Mouse (Mus musculus): ENCODE results near the gene Phc1. TPM values are rescaled to one million over a fixed set of nuclear protein-coding genes. Genes with fewer than 3 reads are reported as not detected.

Gene Phc1
- polyA plus RNA-seq, 1 experiment from 2014 or later: 36.1 TPM

DNA sequence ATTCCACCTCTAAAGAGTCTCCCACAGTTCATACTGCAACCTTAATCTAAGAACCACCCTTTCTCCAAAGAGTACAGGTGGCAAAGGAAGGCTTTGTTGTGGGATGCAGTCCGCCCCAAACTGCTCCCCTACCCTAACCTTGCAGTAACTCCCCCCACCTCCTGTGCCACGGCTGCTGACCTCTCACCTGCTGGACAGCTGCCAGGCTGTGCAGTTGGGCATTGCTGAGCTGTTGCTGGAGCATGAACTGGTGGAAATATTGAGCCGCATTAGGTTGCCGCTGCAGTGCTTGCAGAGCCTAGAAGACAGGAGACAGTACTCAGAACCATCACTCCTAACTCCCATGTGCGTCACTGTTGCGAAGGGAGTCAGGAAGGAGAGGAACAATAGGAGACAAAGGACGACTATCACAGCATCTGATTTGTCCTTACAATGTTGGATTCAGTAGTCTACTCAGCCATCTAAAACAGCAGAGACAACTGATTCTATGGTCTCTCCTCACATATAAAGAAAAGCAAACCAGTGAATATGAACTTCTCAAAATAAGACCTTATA lies 5.5 kb downstream of the Phc1 start:
- no peak overlapping the region for H3K4me3 ChIP-seq
- H3K36me3 ChIP-seq: peaks cover 64% of the 10 kb centered on the region
- no peak overlapping the region for H3K4me2 ChIP-seq (replicated peaks)
- no peak for ATAC-seq (ENCODE audit: low FRiP score, low read depth)
- 83% methylated on average over 7 of the region's 7 CpGs for WGBS
- H3K27me3 ChIP-seq: no peaks in the 10 kb centered on the region
- no peaks in the 10 kb centered on the region for H3K9me3 ChIP-seq
- H3K27ac ChIP-seq (replicated peaks): no peak overlapping the region
- H3K9ac ChIP-seq (replicated peaks): no peak overlapping the region
- peaks cover 15% of the 10 kb centered on the region for H3K4me1 ChIP-seq

DNA sequence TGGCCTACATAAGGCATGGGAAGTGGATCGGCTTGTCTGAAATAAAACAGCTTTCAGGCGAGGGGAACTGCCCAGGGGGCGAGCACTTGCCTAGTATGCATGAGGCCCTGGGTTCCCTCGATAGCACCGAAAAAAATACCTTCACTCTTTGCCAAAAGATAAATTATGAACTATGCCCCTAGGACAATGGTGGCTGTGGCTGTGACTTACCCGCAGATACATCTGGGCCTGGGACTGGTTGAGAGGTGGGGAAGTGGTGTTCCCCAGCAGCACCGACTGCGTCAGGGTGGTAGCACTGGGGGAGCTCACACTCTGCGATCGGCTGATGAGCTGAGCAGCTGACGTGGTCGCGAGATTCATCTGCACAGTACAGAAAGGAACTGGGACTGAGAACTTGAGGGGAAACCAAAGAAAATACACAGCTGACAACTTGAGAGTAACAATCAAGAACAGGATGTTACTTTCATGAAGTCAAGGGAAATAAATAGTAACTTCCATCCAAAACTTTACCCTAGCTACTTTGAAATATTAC lies 7.2 kb downstream of the Phc1 start:
- ATAC-seq (ENCODE audit: low FRiP score, low read depth): no peak
- H3K4me2 ChIP-seq (replicated peaks): no peak overlapping the region
- H3K36me3 ChIP-seq: peaks cover 81% of the 10 kb centered on the region
- peaks cover 9% of the 10 kb centered on the region for H3K4me1 ChIP-seq
- H3K9ac ChIP-seq (replicated peaks): no peak overlapping the region
- no peak overlapping the region for H3K4me3 ChIP-seq
- 92% methylated on average over 13 of the region's 13 CpGs for WGBS
- no peaks in the 10 kb centered on the region for H3K9me3 ChIP-seq
- H3K27ac ChIP-seq (replicated peaks): no peak overlapping the region
- no peaks in the 10 kb centered on the region for H3K27me3 ChIP-seq

DNA sequence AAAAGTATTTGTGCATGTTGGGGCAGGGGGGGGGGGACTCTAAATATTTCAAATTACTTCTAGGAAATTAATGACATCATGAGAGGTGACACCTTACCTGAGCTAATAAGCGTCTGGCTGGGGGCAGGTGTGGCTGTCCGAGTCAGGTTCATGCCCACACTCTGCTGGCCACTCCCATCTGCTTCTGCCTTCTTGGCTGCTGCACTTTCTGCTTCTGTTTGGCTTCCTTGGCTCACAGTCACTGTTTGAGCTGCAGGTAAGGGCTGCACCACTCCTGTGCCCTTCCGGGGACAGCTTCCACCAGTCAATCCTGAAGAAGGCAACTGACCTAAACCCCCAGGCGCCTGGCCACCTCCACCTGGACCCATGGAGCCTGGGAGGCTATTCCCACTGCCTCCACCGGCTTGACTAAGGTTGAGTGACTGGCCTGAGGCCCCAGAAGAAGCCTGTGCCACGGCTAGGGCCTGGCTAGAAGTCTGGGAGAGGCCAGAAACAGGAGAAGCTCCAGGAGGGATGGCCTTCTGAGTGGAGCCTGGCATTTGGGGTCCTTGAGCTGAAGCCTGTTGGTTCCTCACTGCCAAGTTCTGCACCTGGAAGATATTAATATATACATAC lies 14.9 kb downstream of the Phc1 start:
- Histone ChIP-seq H3K4me2 (replicated peaks) (no peak overlapping the region), H3K4me1 (no peaks in the 10 kb centered on the region), H3K36me3 (peaks cover 80% of the 10 kb centered on the region), H3K27me3 (no peaks in the 10 kb centered on the region), H3K9ac (replicated peaks) (no peak overlapping the region), H3K27ac (replicated peaks) (no peak overlapping the region), H3K9me3 (no peaks in the 10 kb centered on the region), H3K4me3 (no peak overlapping the region)
- WGBS: 93% methylated on average over 6 of the region's 6 CpGs
- no peak for ATAC-seq (ENCODE audit: low FRiP score, low read depth)

DNA sequence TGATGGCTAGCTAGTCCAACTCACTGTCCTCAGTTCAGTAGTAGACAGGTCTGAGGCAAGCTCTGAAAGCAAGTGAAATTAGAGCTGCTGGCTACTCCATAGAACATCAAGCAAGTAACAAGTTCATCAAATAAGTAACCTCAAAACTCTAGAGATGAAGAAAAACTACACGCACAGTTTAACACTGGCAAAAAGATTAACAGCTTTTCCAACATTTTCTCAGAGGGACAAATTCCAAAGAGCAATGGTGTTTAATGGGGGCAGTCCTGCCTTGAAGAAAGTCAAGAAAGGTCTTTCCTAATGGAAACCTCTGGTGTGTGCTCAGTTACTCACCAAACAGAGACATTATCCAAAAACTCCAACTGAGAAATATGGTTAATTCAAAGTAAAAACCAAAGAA lies 21.6 kb downstream of the Phc1 start:
- Histone ChIP-seq H3K4me2 (replicated peaks) (no peak overlapping the region), H3K27ac (replicated peaks) (no peak overlapping the region), H3K27me3 (no peaks in the 10 kb centered on the region), H3K9ac (replicated peaks) (no peak overlapping the region), H3K9me3 (no peaks in the 10 kb centered on the region), H3K4me3 (no peak overlapping the region), H3K36me3 (peaks cover 97% of the 10 kb centered on the region), H3K4me1 (no peaks in the 10 kb centered on the region)
- WGBS: 97% methylated on average over 1 of the region's 1 CpGs
- no peak for ATAC-seq (ENCODE audit: low FRiP score, low read depth)

DNA sequence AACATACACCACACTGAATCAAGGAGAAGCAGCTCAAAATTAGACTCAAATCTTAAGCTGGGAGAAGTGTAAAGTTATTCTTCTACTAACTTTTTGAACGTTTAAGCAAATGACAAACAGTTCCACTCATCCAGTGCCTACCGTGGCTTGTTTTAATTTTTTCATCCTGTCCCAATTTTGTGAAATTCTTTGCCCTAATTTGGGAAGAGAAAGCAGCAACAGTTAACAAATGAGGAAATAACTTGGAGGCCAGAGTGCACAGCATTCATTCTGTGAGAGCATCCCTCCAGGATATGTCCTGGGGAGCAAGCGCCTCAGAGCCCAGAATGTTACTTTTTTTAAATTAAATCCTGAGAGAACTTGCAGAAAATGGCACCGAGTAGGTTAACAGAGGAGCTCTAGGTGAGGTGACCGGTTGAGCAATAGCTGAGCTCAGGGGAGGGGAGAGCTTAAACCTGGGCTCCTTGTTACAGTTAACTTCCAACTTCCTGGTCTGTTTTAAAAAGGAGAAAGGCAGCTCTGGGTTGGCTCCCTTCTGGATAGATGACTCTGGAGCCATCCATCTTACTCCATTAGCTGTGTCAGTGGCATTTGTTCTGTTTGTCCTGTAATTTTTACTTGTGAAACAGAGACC lies 30.1 kb downstream of the Phc1 start:
- Histone ChIP-seq H3K36me3 (peaks cover 27% of the 10 kb centered on the region), H3K9me3 (no peaks in the 10 kb centered on the region), H3K9ac (replicated peaks) (no peak overlapping the region), H3K4me1 (peaks cover 17% of the 10 kb centered on the region), H3K27me3 (no peaks in the 10 kb centered on the region), H3K4me2 (replicated peaks) (peak overlapping the region; percentile 82), H3K4me3 (peak overlapping the region; percentile 73; the same call in 1 of the 2 replicates), H3K27ac (replicated peaks) (no peak overlapping the region)
- ATAC-seq (ENCODE audit: low FRiP score, low read depth): no peak
- 81% methylated on average over 5 of the region's 5 CpGs for WGBS

DNA sequence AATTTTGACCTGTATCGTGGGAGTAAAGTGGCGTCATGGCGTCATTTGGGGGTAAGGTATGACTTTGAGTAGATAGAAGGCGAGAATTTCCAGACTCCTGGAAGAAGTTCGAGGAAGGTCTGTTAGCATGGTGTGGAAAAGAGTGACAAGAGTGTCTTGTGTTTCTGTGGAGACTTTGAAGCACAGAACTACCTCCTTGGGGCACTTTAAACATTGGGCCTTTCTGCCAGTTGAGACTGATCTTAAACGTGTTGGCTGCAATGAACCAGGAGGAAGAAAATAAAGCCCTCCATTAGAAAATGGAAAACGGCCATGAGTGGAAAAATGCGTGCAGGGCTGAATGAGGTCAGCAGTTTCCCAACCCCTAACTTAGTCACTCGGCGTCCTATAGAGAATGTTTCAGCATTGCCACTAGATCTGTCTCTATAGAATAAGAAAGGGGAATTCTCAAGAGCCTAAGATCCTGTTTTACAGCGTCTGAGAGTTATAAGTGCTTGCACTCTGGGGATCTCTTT lies 30.9 kb downstream of the Phc1 start:
- Histone ChIP-seq H3K27me3 (no peaks in the 10 kb centered on the region), H3K9ac (replicated peaks) (peak overlapping the region; percentile 88), H3K4me3 (peak overlapping the region; percentile 73), H3K36me3 (peaks cover 19% of the 10 kb centered on the region), H3K27ac (replicated peaks) (no peak overlapping the region), H3K4me2 (replicated peaks) (peak overlapping the region; percentile 82), H3K4me1 (peaks cover 17% of the 10 kb centered on the region), H3K9me3 (no peaks in the 10 kb centered on the region)
- ATAC-seq (ENCODE audit: low FRiP score, low read depth): no peak
- WGBS: 15% methylated on average over 11 of the region's 11 CpGs

DNA sequence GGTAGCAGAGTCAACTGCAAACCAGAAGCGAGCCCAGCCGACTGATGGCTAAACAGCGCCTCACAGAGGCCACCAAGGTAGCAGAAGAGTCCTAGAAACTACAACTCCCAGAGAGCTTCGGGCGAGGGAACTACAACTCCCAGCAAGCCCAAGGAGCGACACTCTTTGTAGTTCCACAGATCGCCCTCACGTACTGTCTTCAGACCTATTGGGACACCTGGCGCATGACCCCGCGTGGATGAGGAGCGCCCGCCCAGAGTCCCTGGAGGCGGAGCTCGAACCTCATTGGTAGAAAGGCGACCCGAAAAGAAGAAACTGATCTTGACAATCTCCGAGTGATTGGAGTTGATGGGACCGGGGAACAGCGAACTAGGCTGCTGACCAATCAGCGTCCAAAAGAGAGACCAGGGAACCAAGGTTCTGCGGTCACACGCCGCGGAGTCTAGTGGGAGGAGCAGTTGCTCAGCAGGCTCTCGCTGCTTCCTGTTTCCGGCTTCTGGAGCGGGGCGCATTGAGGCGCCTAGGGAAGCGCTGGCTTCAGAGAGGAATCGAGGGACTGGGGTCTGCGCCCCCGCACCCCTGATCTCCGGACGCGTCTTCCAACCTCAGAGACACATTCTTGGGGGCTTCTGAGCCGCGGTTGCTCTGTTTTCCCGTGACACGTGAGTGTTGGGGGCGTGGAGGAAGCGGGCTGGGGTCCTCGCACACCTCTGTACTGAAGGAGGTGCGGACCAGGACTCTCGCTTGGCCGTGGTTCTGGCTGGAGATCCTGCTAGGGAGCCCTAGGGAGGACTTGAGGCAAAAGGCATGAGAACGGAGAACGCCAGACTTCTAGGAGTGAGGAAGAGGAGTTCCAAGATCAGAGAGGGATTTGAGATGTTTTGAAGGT lies 31.6 kb downstream of the Phc1 start, which contains the start of gene M6pr:
Gene M6pr (plus strand): TSS at position 216 of the 889 bp plus-strand sequence.
- Histone ChIP-seq H3K4me1 (peaks cover 17% of the 10 kb centered on the region), H3K4me3 (peak within 1 kb of the TSS; percentile 73), H3K9me3 (no peaks in the 10 kb centered on the region), H3K36me3 (peaks cover 12% of the 10 kb centered on the region), H3K27me3 (no peaks in the 10 kb centered on the region), H3K9ac (replicated peaks) (peak within 1 kb of the TSS; percentile 88), H3K4me2 (replicated peaks) (peak within 1 kb of the TSS; percentile 82), H3K27ac (replicated peaks) (peak within 1 kb of the TSS; percentile 69)
- WGBS: under 1% methylated on average over 49 of the region's 49 CpGs
- peak; percentile 99 for ATAC-seq (ENCODE audit: low FRiP score, low read depth)

DNA sequence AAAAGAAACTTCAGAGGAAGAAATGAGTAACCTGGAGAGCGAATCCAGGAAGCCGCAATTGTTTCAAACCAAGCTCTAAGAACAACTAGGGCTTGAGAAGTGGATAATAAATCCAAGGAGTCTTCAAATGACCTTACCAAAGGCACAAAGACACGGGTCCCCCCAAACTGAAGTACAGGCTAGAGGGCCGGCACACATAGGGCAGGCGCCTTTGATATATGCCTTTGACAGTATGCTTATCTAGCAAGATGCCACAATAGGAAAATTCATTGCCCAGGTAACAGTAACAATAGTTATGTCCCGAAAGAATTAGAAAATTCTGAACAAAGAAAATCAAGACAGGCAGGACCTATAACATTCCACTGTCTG lies 32.2 kb downstream of the Phc1 start:
- Histone ChIP-seq H3K36me3 (peaks cover 6% of the 10 kb centered on the region; the same call in 1 of the 2 replicates), H3K4me3 (peak overlapping the region; percentile 73), H3K27me3 (no peaks in the 10 kb centered on the region), H3K4me1 (peaks cover 17% of the 10 kb centered on the region), H3K4me2 (replicated peaks) (0 out of 2 replicates have a peak overlapping the region, but pooled peaks have one; percentile 82), H3K9ac (replicated peaks) (no peak overlapping the region), H3K27ac (replicated peaks) (no peak overlapping the region), H3K9me3 (no peaks in the 10 kb centered on the region)
- ATAC-seq (ENCODE audit: low FRiP score, low read depth): no peak
- WGBS: 64% methylated on average over 6 of the region's 6 CpGs

DNA sequence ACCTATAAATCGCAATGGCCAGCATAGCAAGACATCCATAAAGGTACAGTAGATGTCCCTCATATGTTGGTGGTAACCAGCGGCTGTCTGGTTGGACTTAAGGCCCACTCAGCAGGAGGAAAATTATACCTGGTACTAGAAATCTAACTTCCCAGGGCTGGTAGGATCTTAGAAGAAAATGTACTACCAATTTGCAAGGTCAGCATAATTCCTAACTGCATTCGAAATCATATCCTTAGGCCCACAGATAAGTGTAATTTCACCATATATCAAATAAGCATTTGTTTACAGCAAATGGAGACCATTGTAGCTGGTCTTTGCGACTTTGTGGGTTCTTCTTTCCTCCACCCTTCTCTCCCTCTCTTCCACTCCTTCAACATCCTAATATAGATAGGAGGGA lies 33.7 kb downstream of the Phc1 start:
- Histone ChIP-seq H3K27ac (replicated peaks) (no peak overlapping the region), H3K9ac (replicated peaks) (no peak overlapping the region), H3K4me2 (replicated peaks) (no peak overlapping the region), H3K9me3 (no peaks in the 10 kb centered on the region), H3K36me3 (no peaks in the 10 kb centered on the region), H3K4me3 (no peak overlapping the region), H3K4me1 (peaks cover 17% of the 10 kb centered on the region), H3K27me3 (no peaks in the 10 kb centered on the region)
- WGBS: 88% methylated on average over 4 of the region's 4 CpGs
- no peak for ATAC-seq (ENCODE audit: low FRiP score, low read depth)

DNA sequence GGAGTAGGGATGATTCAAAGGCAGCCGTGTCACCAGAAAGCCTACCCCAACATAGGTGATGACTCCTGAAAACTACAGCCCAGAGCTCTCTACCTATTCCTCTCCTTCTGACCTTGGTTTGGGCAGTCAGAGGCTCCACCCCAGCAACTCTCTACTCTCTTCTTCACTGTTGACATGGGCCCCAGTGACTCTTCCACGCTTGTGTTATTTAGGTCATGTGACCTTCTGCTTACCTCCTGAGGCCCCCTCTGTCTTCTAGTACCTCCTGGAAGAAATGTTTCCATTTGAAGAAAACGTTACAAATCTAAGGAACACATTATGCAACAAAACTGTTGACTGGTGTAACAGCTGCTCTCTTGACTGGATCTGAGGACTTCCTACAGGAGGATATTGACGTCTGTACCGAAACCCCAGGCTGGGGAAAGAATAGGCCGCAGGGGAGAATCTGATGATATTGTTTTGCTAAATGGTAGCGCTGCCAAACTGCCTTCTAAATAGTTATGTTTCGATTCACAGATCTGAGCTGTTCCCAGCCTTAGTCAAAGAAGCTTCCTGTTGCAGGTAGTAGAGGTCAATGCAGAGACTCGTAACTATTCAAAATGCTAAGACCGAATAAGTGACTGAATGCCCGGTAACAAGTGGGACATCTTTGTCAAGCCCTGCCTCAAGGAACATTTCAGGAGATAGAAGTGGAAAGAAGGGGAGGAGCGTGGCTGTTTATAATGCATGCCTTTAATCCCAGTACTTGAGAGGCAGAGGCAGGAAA lies 35.4 kb downstream of the Phc1 start:
- Histone ChIP-seq H3K27me3 (no peaks in the 10 kb centered on the region), H3K4me3 (no peak overlapping the region), H3K4me2 (replicated peaks) (no peak overlapping the region), H3K9me3 (no peaks in the 10 kb centered on the region), H3K4me1 (peaks cover 8% of the 10 kb centered on the region), H3K27ac (replicated peaks) (no peak overlapping the region), H3K9ac (replicated peaks) (no peak overlapping the region), H3K36me3 (no peaks in the 10 kb centered on the region)
- ATAC-seq (ENCODE audit: low FRiP score, low read depth): no peak
- 83% methylated on average over 12 of the region's 12 CpGs for WGBS

DNA sequence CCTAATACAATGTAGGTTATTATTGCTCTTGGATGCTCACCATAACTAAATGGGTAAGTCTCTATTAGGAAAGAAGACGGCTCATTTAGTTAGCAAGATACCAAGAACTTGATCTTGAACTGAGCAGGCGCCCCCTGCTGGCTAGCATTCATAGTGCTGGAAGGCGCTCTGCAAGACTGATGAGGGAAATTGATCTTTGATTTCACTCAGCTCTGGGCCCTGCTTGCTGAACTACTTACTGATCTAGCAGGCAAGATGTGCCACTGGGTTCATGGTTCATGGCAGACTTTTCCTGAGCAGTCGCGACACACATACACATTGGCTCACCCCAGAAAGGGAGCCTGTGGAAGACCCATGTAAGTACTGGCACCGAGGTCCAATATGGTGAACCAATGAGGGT lies 36.0 kb downstream of the Phc1 start:
- no peaks in the 10 kb centered on the region for H3K27me3 ChIP-seq
- no peak overlapping the region for H3K4me2 ChIP-seq (replicated peaks)
- ATAC-seq (ENCODE audit: low FRiP score, low read depth): no peak
- no peak overlapping the region for H3K27ac ChIP-seq (replicated peaks)
- H3K9me3 ChIP-seq: no peaks in the 10 kb centered on the region
- 38% methylated on average over 6 of the region's 6 CpGs for WGBS
- H3K36me3 ChIP-seq: no peaks in the 10 kb centered on the region
- no peak overlapping the region for H3K9ac ChIP-seq (replicated peaks)
- H3K4me3 ChIP-seq: no peak overlapping the region
- H3K4me1 ChIP-seq: peaks cover 2% of the 10 kb centered on the region
